Mouse (Mus musculus) liver, postnatal 0 days (tissue): ENCODE data around the gene Nln.

Source experiments
- CTCF ChIP-seq: sonication (generic); IDR thresholded peaks from 2 replicates; pipeline ENCODE4 v1.5.1; 2016; ENCODE audit warnings: antibody characterized with exemption, low read depth
- EP300 ChIP-seq: IDR thresholded peaks from 2 replicates; pipeline ENCODE4 v1.6.1; 2016; ENCODE audit warnings: antibody characterized with exemption, low read depth, mild to moderate bottlenecking

- TF ChIP-seq CTCF = no peak
- TF ChIP-seq EP300 = no peak
Observed at GRCm38 (mm10) chr13:104052271-104052753, 57.1 kb downstream of the Nln start.
